Mouse (Mus musculus): Measurements from ENCODE around the gene Cdx2. TPM values are rescaled to one million over a fixed set of nuclear protein-coding genes. Genes with fewer than 3 reads are reported as not detected.

Gene Cdx2
- total RNA-seq, 2 experiments from 2014 or later = not detected

GRCm38 (mm10) chr5:147299255-147300000 is 7.6 kb downstream of the Cdx2 start:
- no peak for ATAC-seq (replicated peaks; ENCODE audit: low FRiP score, poor library complexity, severe bottlenecking)

- no peak for ATAC-seq (replicated peaks; ENCODE audit: low FRiP score, poor library complexity, severe bottlenecking)
Observed at GRCm38 (mm10) chr5:147297249-147297648, 9.8 kb downstream of the Cdx2 start.

GRCm38 (mm10) chr5:147294121-147294520 is 12.9 kb downstream of the Cdx2 start:
- ATAC-seq (replicated peaks; ENCODE audit: low FRiP score, poor library complexity, severe bottlenecking) = no peak

- ATAC-seq (replicated peaks; ENCODE audit: low FRiP score, poor library complexity, severe bottlenecking) = 0 out of 2 replicates have a peak, but pooled peaks have one; percentile 49
Observed at GRCm38 (mm10) chr5:147293127-147293910, 13.8 kb downstream of the Cdx2 start.

- ATAC-seq (replicated peaks; ENCODE audit: low FRiP score, poor library complexity, severe bottlenecking) = no peak
Observed at GRCm38 (mm10) chr5:147292506-147293120, 14.5 kb downstream of the Cdx2 start.

GRCm38 (mm10) chr5:147291764-147292505 is 15.1 kb downstream of the Cdx2 start:
- ATAC-seq (replicated peaks; ENCODE audit: low FRiP score, poor library complexity, severe bottlenecking) = no peak

- ATAC-seq (replicated peaks; ENCODE audit: low FRiP score, poor library complexity, severe bottlenecking) = no peak
Observed at GRCm38 (mm10) chr5:147284365-147284764, 22.7 kb downstream of the Cdx2 start.

GRCm38 (mm10) chr5:147277547-147277925 is 29.5 kb downstream of the Cdx2 start:
- no peak for ATAC-seq (replicated peaks; ENCODE audit: low FRiP score, poor library complexity, severe bottlenecking)

- no peak for ATAC-seq (replicated peaks; ENCODE audit: low FRiP score, poor library complexity, severe bottlenecking)
Observed at GRCm38 (mm10) chr5:147276701-147277546, 30.1 kb downstream of the Cdx2 start.

- no peak for ATAC-seq (replicated peaks; ENCODE audit: low FRiP score, poor library complexity, severe bottlenecking)
Observed at GRCm38 (mm10) chr5:147275761-147276160, 31.3 kb downstream of the Cdx2 start.

- ATAC-seq (replicated peaks; ENCODE audit: low FRiP score, poor library complexity, severe bottlenecking) = no peak
Observed at GRCm38 (mm10) chr5:147274174-147275141, 32.6 kb downstream of the Cdx2 start.

GRCm38 (mm10) chr5:147272808-147273345 is 34.2 kb downstream of the Cdx2 start:
- no peak for ATAC-seq (replicated peaks; ENCODE audit: low FRiP score, poor library complexity, severe bottlenecking)

GRCm38 (mm10) chr5:147272046-147272807 is 34.8 kb downstream of the Cdx2 start:
- no peak for ATAC-seq (replicated peaks; ENCODE audit: low FRiP score, poor library complexity, severe bottlenecking)

GRCm38 (mm10) chr5:147270673-147271655 is 36.1 kb downstream of the Cdx2 start:
- no peak for ATAC-seq (replicated peaks; ENCODE audit: low FRiP score, poor library complexity, severe bottlenecking)

- ATAC-seq (replicated peaks; ENCODE audit: low FRiP score, poor library complexity, severe bottlenecking) = no peak
Observed at GRCm38 (mm10) chr5:147269926-147270672, 37.0 kb downstream of the Cdx2 start, which contains the start of gene Pdx1. TSS of gene Pdx1 (plus strand) at chr5:147269959.
